Mouse (Mus musculus) CH12.LX (cell line): ENCODE data around the gene Rplp0. TPM values are rescaled to one million over a fixed set of nuclear protein-coding genes. Genes with fewer than 3 reads are reported as not detected.

Experiments used
- DNase-seq: peaks from one replicate; pipeline ENCODE4 v3.0.0-alpha.2; 2013; ENCODE audit errors: extremely low read depth
- H3K27ac ChIP-seq: 2 replicates; pipeline ENCODE4 v1.5.1; 2012; ENCODE audit warnings: low read depth, mild to moderate bottlenecking, control low read depth, moderate library complexity; ENCODE audit not compliant: insufficient read depth
- H3K27me3 ChIP-seq: replicated peaks from 2 replicates; pipeline ENCODE3; 2012; ENCODE audit warnings: inconsistent platforms
- H3K36me3 ChIP-seq, 2 experiments: replicated peaks in 1 of 2; 2 replicates each; pipeline versions ENCODE3 to v1.6.1; 2012; ENCODE audit warnings: inconsistent platforms in 1 of 2, low read length in 1 of 2, mild to moderate bottlenecking in 1 of 2, mixed read lengths in 1 of 2, moderate library complexity in 1 of 2; ENCODE audit not compliant: control insufficient read depth in 1 of 2, insufficient read depth in 1 of 2
- H3K4me1 ChIP-seq, 2 experiments: 2 replicates each; pipeline ENCODE4 v1.6.1; 2012; ENCODE audit warnings: inconsistent platforms in 1 of 2, moderate library complexity in 1 of 2; ENCODE audit not compliant: insufficient read depth in 2 of 2, control insufficient read depth in 1 of 2
- H3K4me2 ChIP-seq: 2 replicates; pipeline ENCODE4 v1.6.1; 2012; ENCODE audit warnings: low read depth, mild to moderate bottlenecking, control low read depth; ENCODE audit not compliant: poor library complexity, insufficient read depth, severe bottlenecking
- H3K4me3 ChIP-seq, 3 experiments: fragments of 150-350 bp in 1 of 3; sonication (generic) in 1 of 3; replicated peaks in 1 of 3; 2 replicates each; pipeline versions ENCODE3 to v1.5.1; 2011 to 2012; ENCODE audit warnings: low read depth in 2 of 3, low read length in 2 of 3, mild to moderate bottlenecking in 2 of 3, moderate library complexity in 2 of 3, control low read depth in 1 of 3, improper control_type of control experiment in 1 of 3, inconsistent platforms in 1 of 3, mixed read lengths in 1 of 3; ENCODE audit not compliant: poor library complexity in 1 of 3
- H3K79me2 ChIP-seq: replicated peaks from 2 replicates; pipeline ENCODE4 v1.6.1; 2012; ENCODE audit warnings: mild to moderate bottlenecking, moderate library complexity; ENCODE audit not compliant: control insufficient read depth, poor library complexity, insufficient read depth, severe bottlenecking; ENCODE audit errors: extremely low read depth
- H3K9ac ChIP-seq: 2 replicates; pipeline ENCODE4 v1.6.1; 2012; ENCODE audit warnings: low read depth, mild to moderate bottlenecking, control low read depth, moderate library complexity; ENCODE audit not compliant: insufficient read depth
- H3K9me3 ChIP-seq: replicated peaks from 2 replicates; pipeline ENCODE3; 2012; ENCODE audit warnings: low read length, inconsistent platforms, mixed read lengths
- BHLHE40 ChIP-seq: IDR thresholded peaks from 2 replicates; pipeline ENCODE4 v1.6.1; 2011; ENCODE audit warnings: mild to moderate bottlenecking, low read depth, low read length, improper control_type of control experiment
- CHD1 ChIP-seq: IDR thresholded peaks from 2 replicates; pipeline ENCODE4 v1.6.1; 2012; ENCODE audit warnings: low read depth, low read length, improper control_type of control experiment, inconsistent platforms
- CTCF ChIP-seq, 2 experiments: IDR thresholded peaks in 1 of 2; conservative IDR thresholded peaks in 1 of 2; 2 replicates each; pipeline ENCODE4 v1.5.1; 2011 to 2012; ENCODE audit warnings: low read depth in 2 of 2, low read length in 2 of 2, improper control_type of control experiment in 1 of 2, inconsistent platforms in 1 of 2, mild to moderate bottlenecking in 1 of 2, moderate library complexity in 1 of 2
- ELF1 ChIP-seq: IDR thresholded peaks from 2 replicates; pipeline ENCODE4 v1.6.1; 2014; ENCODE audit warnings: low read depth, mild to moderate bottlenecking, inconsistent platforms, low read length, improper control_type of control experiment
- EP300 ChIP-seq: IDR thresholded peaks from 2 replicates; pipeline ENCODE4 v1.6.1; 2011; ENCODE audit warnings: low read length, improper control_type of control experiment
- ETS1 ChIP-seq: conservative IDR thresholded peaks from 2 replicates; pipeline ENCODE4 v1.6.1; 2012; ENCODE audit warnings: low read depth, mild to moderate bottlenecking, inconsistent platforms, low read length, improper control_type of control experiment, moderate library complexity
- GABPA ChIP-seq: IDR thresholded peaks from 2 replicates; pipeline ENCODE4 v1.6.1; 2012; ENCODE audit warnings: low read depth, low read length, improper control_type of control experiment, inconsistent platforms; ENCODE audit not compliant: insufficient replicate concordance
- KAT2A ChIP-seq: IDR thresholded peaks from 2 replicates; pipeline ENCODE4 v1.6.1; 2012; ENCODE audit warnings: low read length, improper control_type of control experiment, inconsistent platforms; ENCODE audit not compliant: insufficient replicate concordance
- NRF1 ChIP-seq: IDR thresholded peaks from 2 replicates; pipeline ENCODE4 v1.6.1; 2014; ENCODE audit warnings: low read depth, mild to moderate bottlenecking, inconsistent platforms, low read length, improper control_type of control experiment, moderate library complexity
- PAX5 ChIP-seq: IDR thresholded peaks from 2 replicates; pipeline ENCODE4 v1.6.1; 2012; ENCODE audit warnings: low read length, inconsistent platforms, mixed read lengths
- POLR2A ChIP-seq: IDR thresholded peaks from 2 replicates; pipeline ENCODE4 v1.6.1; 2011; ENCODE audit warnings: low read depth, mild to moderate bottlenecking, improper control_type of control experiment, low read length
- RAD21 ChIP-seq: IDR thresholded peaks from 2 replicates; pipeline ENCODE4 v1.6.1; 2011; ENCODE audit warnings: low read depth, mild to moderate bottlenecking, low read length, improper control_type of control experiment, moderate library complexity
- RCOR1 ChIP-seq: conservative IDR thresholded peaks from 2 replicates; pipeline ENCODE4 v1.6.1; 2012; ENCODE audit warnings: low read depth, mild to moderate bottlenecking, inconsistent platforms, low read length, improper control_type of control experiment
- SIN3A ChIP-seq: IDR thresholded peaks from 2 replicates; pipeline ENCODE4 v1.6.1; 2012; ENCODE audit warnings: low read length, improper control_type of control experiment, inconsistent platforms
- SMC3 ChIP-seq: IDR thresholded peaks from 2 replicates; pipeline ENCODE4 v1.6.1; 2011; ENCODE audit warnings: low read depth, low read length, improper control_type of control experiment
- TBP ChIP-seq: conservative IDR thresholded peaks from 2 replicates; pipeline ENCODE4 v1.6.1; 2011; ENCODE audit warnings: low read depth, low read length, improper control_type of control experiment
- ZKSCAN1 ChIP-seq: IDR thresholded peaks from 2 replicates; pipeline ENCODE4 v1.6.1; 2012; ENCODE audit warnings: low read depth, inconsistent platforms, low read length, improper control_type of control experiment, borderline replicate concordance
- ZNF384 ChIP-seq: IDR thresholded peaks from 2 replicates; pipeline ENCODE4 v1.6.1; 2012; ENCODE audit warnings: low read depth, low read length, improper control_type of control experiment, inconsistent platforms
- dilution Hi-C: fragments of 300-500 bp; cut with MboI; formaldehyde crosslinking; loops from 2 replicates; pipeline ENCODE4 v1.14.3; 2020; ENCODE audit warnings: low sequenced_read_pairs; ENCODE audit not compliant: extremely low pct_unique_long_range_greater_than_20kb, extremely low pct_ligation_motif_present
- in situ Hi-C: fragments of 300-500 bp; cut with MboI; formaldehyde crosslinking; loops from 3 replicates; pipeline ENCODE4 v1.14.3; 2019; ENCODE audit warnings: low sequenced_read_pairs, low pct_ligation_motif_present, low pct_unique_long_range_greater_than_20kb, mixed read lengths
- polyA plus RNA-seq: library from polyadenylated mRNA; unstranded; fragments of >175 nt; gene quantifications from 2 replicates; pipeline ENCODE4 v1.2.1, GENCODE M21; 2012; ENCODE audit warnings: low read depth; ENCODE audit not compliant: insufficient read length
- total RNA-seq, 2 experiments: library from RNA; depleted of rRNA; stranded (reverse); fragments of 300-350 nt in 1 of 2; fragments of >200 nt in 1 of 2; gene quantifications; 2 replicates each; pipeline ENCODE4 v1.2.3; 2012 to 2014

Gene Rplp0
- total and polyA plus RNA-seq, 3 experiments = 4,800 to 6,606 (median 5,581) TPM

GRCm38 (mm10) chr5:115586166-115586565 lies 26.9 kb downstream of the Rplp0 start:
- H3K9me3 ChIP-seq = peaks cover 21% of the 10 kb centered on the region
- H3K9ac ChIP-seq = no peak overlapping the region
- dilution Hi-C loops = no loop called here
- no peaks in the 10 kb centered on the region for H3K79me2 ChIP-seq
- TF ChIP-seq KAT2A (no peak), CTCF (conservative IDR thresholded peaks at IDR 0.05 in 1 of 2, IDR thresholded peaks at IDR 0.05 in 1 of 2; ENCODE audit: low read depth in 2 of 2, low read length in 2 of 2) (no peak), CHD1 (no peak), RCOR1 (no peak), TBP (no peak), RAD21 (no peak), NRF1 (no peak), SMC3 (no peak), SIN3A (no peak)
- H3K27me3 ChIP-seq = no peaks in the 10 kb centered on the region
- in situ Hi-C loops = no loop called here
- H3K4me3 ChIP-seq = no peak overlapping the region
- H3K4me1 ChIP-seq = peaks cover 0 to 2% of the 10 kb centered on the region in 2 experiments; a peak in 1 of 4 replicates
- no peak overlapping the region for H3K27ac ChIP-seq
- no peak for DNase-seq
- H3K36me3 ChIP-seq = peaks cover 82 to 96% of the 10 kb centered on the region in 2 experiments
- no peak overlapping the region for H3K4me2 ChIP-seq

- no peaks in the 10 kb centered on the region for H3K27me3 ChIP-seq
- dilution Hi-C loops = no loop called here
- H3K79me2 ChIP-seq = no peaks in the 10 kb centered on the region
- H3K4me2 ChIP-seq = no peak overlapping the region
- no peak for TF ChIP-seq TBP
- peak; percentile 45; the same call in 1 of the 2 replicates for TF ChIP-seq ZNF384
- peak; percentile 52 for TF ChIP-seq ETS1
- peaks cover 82 to 96% of the 10 kb centered on the region in 2 experiments for H3K36me3 ChIP-seq
- H3K9ac ChIP-seq = no peak overlapping the region
- no peak overlapping the region for H3K4me3 ChIP-seq
- DNase-seq = no peak
- H3K27ac ChIP-seq = no peak overlapping the region
- H3K4me1 ChIP-seq = peaks cover 0 to 2% of the 10 kb centered on the region in 2 experiments; a peak in 1 of 4 replicates
- in situ Hi-C loops = no loop called here
- peaks cover 15% of the 10 kb centered on the region for H3K9me3 ChIP-seq
Observed at GRCm38 (mm10) chr5:115586780-115587179, 27.5 kb downstream of the Rplp0 start.

- in situ Hi-C loops = no loop called here
- Histone ChIP-seq H3K9ac (no peak overlapping the region), H3K79me2 (no peaks in the 10 kb centered on the region), H3K27me3 (no peaks in the 10 kb centered on the region), H3K4me1 (peaks cover 0 to 2% of the 10 kb centered on the region in 2 experiments; a peak in 1 of 4 replicates), H3K9me3 (no peaks in the 10 kb centered on the region), H3K4me3 (no peak overlapping the region), H3K27ac (no peak overlapping the region), H3K36me3 (peaks cover 84 to 96% of the 10 kb centered on the region in 2 experiments), H3K4me2 (no peak overlapping the region)
- TF ChIP-seq TBP (no peak), GABPA (no peak), ZKSCAN1 (no peak), EP300 (no peak), ELF1 (no peak), BHLHE40 (no peak), PAX5 (no peak), POLR2A (no peak)
- dilution Hi-C loops = no loop called here
- no peak for DNase-seq
Observed at GRCm38 (mm10) chr5:115591028-115591427, 31.8 kb downstream of the Rplp0 start.
